Mouse (Mus musculus): ENCODE data around the gene Irx5.

DNA sequence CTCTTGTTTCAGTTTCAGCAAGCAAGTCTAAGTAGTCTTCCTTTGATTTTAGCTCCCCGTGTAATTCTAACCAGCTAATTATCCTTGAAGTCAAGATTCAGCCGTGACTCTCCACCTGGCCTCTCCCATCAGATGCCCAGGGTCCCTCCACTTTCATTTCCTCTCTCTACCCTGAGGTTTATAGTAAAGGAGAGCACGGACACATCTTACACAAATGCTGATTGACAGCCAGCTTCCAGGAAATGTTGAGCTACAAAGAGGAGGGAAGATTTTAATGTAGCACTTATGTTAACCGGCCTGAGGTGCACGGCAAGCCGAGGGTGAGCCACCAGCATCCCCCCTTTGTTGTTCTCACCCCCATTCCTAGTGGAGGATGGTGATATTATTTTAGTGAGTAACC lies 4.0 kb upstream of the Irx5 start:
- TF ChIP-seq POLR2A (IDR thresholded peaks at IDR 0.05; ENCODE audit: insufficient read depth, low read depth, low read length) (no peak), CTCF (IDR thresholded peaks at IDR 0.05) (no peak), EP300 (IDR thresholded peaks at IDR 0.05; ENCODE audit: insufficient read depth, low read depth, low read length) (no peak)

All from heart, adult 2 months (tissue).